Mouse (Mus musculus): ENCODE measurements around the gene Mrps36.
"Not testable (repeated sequence)": the region's sequence is repeated elsewhere in the genome, so short reads cannot be mapped to it uniquely, and the experiment has no call there.

Gene Mrps36

GRCm38 (mm10) chr13:100744036-100744744 lies at the start of gene Mrps36:
TSS of gene Mrps36 (minus strand) at chr13:100744659.
- peak; percentile 94 for DNase-seq (ENCODE audit: low spot score)

- DNase-seq (ENCODE audit: low spot score) = no peak
These were observed 44.6 kb upstream of the Mrps36 start for GRCm38 (mm10) chr13:100789083-100789482.

GRCm38 (mm10) chr13:100788057-100788456 lies 43.6 kb upstream of the Mrps36 start:
- DNase-seq (ENCODE audit: low spot score) = not testable (repeated sequence)

- peak; percentile 59 for DNase-seq (ENCODE audit: low spot score)
These were observed 43.0 kb upstream of the Mrps36 start for GRCm38 (mm10) chr13:100787316-100788010.

- peak; percentile 93 for DNase-seq (ENCODE audit: low spot score)
These were observed 42.0 kb upstream of the Mrps36 start, which contains the start of gene Ccnb1 for GRCm38 (mm10) chr13:100786414-100786867. TSS of gene Ccnb1 (minus strand) at chr13:100786570.

- DNase-seq (ENCODE audit: low spot score) = no peak
These were observed 41.5 kb upstream of the Mrps36 start for GRCm38 (mm10) chr13:100785806-100786413.

GRCm38 (mm10) chr13:100777491-100777890 lies 33.0 kb upstream of the Mrps36 start:
- no peak for DNase-seq (ENCODE audit: low spot score)

GRCm38 (mm10) chr13:100776710-100777109 lies 32.3 kb upstream of the Mrps36 start:
- no peak for DNase-seq (ENCODE audit: low spot score)

- no peak for DNase-seq (ENCODE audit: low spot score)
These were observed 31.6 kb upstream of the Mrps36 start for GRCm38 (mm10) chr13:100776056-100776419.

- DNase-seq (ENCODE audit: low spot score) = peak; percentile 86
These were observed 31.0 kb upstream of the Mrps36 start, which contains the start of gene Cenph for GRCm38 (mm10) chr13:100775252-100776055. TSS of gene Cenph (minus strand) at chr13:100775899.

GRCm38 (mm10) chr13:100774704-100775103 lies 30.2 kb upstream of the Mrps36 start:
- no peak for DNase-seq (ENCODE audit: low spot score)

- no peak for DNase-seq (ENCODE audit: low spot score)
These were observed 10.9 kb upstream of the Mrps36 start for GRCm38 (mm10) chr13:100755329-100755728.

GRCm38 (mm10) chr13:100754186-100754585 lies 9.7 kb upstream of the Mrps36 start:
- DNase-seq (ENCODE audit: low spot score) = no peak

GRCm38 (mm10) chr13:100753011-100753410 lies 8.6 kb upstream of the Mrps36 start:
- DNase-seq (ENCODE audit: low spot score) = no peak

GRCm38 (mm10) chr13:100752529-100752928 lies 8.1 kb upstream of the Mrps36 start:
- no peak for DNase-seq (ENCODE audit: low spot score)

GRCm38 (mm10) chr13:100751402-100751801 lies 6.9 kb upstream of the Mrps36 start:
- DNase-seq (ENCODE audit: low spot score) = no peak

- DNase-seq (ENCODE audit: low spot score) = no peak
These were observed 6.3 kb upstream of the Mrps36 start for GRCm38 (mm10) chr13:100750799-100751198.

GRCm38 (mm10) chr13:100748638-100749037 lies 4.2 kb upstream of the Mrps36 start:
- DNase-seq (ENCODE audit: low spot score) = no peak

- DNase-seq (ENCODE audit: low spot score) = no peak
These were observed 1.6 kb upstream of the Mrps36 start for GRCm38 (mm10) chr13:100746090-100746489.

GRCm38 (mm10) chr13:100743346-100744035 lies 968 bp downstream of the Mrps36 start:
- no peak for DNase-seq (ENCODE audit: low spot score)

- DNase-seq (ENCODE audit: low spot score) = no peak
These were observed 1.6 kb downstream of the Mrps36 start for GRCm38 (mm10) chr13:100742831-100743230.

Data from urinary bladder, postnatal 14 days (tissue).